Mouse (Mus musculus) lung, postnatal 25 days (tissue): ENCODE measurements around the gene Pfkfb4.

Experiments used
- DNase-seq: peaks from one replicate; pipeline ENCODE4 v3.0.0; 2022; ENCODE audit warnings: low spot score

Gene Pfkfb4

DNA sequence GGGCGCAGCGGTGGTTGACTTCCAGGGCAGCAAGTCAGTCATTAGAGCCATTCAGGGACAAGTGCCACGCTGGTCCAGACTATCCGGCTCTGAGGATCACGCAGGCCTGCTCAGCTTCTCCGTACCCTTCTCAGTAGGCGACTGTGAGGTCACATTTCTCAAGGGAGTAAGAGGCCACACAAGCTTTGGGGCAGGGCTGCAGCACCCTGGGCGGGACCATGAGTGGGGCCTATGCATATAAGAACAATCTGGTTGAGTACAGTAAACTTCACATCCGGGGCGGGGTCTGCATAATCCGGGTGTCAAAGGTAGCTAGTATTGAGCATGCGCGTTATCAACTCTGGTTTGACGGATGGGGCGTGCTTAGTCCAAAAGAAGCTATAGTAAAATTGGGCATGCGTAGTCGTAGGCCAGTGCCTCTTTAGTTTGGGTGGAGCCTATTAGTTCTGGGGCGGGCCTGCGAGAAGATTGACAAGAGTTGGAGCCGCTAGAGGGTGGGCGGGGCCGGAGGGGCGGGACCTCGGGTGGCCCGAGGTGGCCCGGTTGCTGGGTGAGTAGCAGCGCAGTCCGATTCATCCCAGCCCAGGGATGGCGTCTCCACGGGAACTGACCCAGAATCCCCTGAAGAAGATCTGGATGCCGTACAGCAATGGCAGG is at the start of gene Pfkfb4:
Gene Pfkfb4, plus strand, starts transcription at position 351 of the 657 bp plus-strand sequence.
- DNase-seq = peak; percentile 100

DNA sequence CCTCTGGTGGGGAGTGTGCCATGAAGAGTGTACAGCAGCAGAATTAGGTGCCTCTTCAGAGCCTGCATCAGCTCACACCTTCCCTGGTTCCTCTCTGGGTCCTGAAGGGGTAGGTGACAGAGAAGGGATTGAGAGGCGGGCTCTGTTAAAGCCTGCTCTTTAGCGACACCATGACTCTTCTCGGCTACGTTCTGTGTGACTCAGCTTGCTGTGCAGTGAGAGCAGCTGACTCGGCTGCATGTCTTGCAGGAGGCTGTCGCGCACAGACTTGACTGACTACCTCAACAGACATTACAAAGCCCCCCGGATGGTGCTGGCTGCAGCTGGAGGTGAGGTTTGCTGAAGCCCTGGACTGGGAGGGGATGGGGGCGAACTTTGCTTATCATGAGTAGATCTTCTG is 46.5 kb upstream of the Pfkfb4 start:
- DNase-seq = no peak

DNA sequence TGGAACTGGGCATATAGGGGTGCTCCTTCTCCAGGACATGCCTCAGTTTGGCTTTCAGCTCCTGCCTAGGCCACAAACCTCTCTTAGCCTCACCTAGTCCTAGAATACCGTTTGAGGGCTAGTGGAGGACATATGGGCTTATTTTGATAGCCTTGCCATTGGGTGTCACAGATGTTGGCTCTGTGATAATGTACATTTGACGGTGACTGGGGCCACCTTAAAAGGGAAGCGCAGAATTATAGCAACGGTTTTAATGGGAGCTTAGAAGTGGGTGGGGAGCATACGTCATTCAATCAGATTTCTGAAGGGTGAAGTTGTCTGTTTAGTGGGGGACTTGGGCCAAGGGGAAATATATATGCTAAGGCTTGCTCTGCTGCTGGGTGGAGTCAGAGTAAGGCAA is 46.0 kb upstream of the Pfkfb4 start:
- DNase-seq = no peak

DNA sequence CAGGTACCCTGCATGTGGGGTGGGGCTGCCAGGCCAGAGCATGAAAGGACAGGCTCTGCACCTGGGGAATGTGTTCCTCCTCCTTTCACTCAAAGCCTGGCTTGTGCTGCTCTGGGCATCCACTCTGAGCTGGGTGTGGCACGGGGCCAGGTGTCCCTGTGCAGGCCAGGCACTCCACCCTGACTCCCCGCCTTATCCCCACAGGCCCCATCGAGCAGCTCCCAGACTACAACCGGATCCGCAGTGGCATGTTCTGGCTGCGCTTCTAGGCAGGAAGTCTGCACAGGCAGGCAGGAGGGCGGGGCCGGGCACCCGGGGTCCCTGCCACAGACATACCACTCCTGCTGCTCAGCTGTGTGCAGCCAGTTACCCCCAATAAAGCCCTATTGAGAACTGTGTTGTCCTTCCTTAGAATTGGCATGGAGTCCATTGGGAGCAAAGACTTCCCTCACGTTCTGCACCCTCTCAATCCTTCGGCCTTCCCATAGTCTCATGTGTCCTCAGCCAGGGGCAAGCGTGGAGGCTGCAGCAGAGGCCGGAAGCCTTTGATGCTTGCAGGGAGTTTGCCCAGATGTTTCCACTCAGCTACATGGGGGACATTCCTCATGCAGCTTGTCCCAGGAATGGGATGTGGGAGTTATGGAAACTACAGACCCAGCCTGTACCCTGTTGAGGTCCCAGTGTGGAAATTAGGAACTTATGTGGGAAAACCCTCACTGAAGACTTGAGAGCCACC is 42.2 kb upstream of the Pfkfb4 start:
- DNase-seq = peak; percentile 36

DNA sequence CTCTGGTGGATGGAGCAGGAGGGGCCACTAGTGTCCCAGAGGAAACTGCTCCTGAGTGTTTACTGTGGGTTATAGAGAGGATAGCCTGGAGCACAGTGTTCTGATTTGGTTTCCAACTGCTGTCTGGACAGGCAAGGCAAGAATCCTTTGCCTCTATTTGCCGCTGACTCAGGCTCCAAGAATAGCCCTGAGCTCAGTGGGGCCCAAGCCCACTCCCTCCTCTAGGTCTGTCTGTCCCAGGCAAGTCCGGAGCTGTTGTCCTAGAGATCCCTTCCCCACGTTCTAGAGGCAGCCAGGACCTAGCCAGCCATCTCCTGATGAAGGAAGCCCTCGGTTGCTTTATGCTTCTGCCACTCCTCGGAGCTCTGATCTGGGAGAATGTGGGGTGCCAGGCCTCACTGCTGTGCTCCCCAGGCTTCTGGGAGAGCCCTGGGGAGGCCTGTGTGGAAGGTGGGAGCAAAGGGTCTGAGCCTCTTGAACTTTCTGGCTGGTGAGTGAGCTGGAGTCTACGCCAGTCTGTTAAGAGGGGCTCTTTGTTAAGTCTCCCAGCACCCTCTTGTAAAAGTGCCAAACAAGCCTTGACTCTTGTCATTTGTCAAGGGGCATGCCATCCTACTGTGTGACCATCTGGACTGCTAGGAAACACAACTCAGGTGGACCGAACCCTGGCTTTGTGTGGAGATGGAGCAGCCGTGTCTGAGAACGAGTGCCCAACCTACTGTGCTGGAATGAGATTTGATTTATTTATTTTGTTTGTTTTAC is 41.4 kb upstream of the Pfkfb4 start:
- DNase-seq = no peak

DNA sequence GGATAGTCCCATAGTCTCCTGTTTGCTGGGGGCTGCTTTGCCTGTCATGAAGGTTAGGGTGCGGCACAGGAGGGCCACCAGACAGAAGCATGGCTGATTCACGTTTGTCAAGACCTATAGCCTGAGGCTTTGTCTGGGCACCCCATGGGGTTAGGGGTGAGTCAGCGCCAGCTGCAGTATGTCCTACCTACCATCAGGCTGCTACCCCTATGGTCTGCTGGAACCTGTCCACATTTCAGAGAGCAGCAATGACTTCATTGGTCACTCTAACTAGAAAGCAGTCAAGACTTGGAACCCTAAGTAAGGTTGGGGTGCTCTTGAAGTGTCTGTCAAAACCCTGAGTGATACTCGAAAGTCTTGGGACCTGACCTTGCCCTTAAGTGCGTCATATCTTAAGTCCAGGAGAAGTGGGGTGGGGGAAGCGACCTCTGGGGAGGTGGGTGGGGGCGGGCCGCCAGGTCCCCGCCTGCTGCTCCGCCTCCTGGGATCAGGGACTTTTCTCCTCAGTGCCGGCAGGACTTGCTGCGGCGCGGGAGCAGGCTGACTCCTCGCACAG is 38.4 kb upstream of the Pfkfb4 start, which contains the start of gene Col7a1:
Gene Col7a1, plus strand, starts transcription at position 506 of the 556 bp plus-strand sequence.
- peak; percentile 6 for DNase-seq

DNA sequence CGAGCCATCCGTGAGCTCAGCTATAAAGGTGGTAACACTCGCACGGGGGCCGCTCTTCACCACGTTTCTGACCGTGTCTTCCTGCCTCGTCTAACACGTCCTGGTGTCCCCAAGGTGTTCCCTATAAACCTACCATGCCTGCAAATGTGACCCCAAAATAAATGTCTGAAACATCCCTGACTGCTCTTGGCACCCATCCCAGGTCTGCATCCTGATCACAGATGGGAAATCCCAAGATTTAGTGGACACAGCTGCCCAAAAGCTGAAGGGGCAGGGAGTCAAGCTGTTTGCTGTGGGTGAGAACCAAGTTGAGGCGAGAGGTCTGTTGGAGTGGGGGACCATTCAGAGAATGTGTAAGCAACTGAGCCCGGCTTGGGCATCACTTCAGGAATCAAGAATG is 36.3 kb upstream of the Pfkfb4 start:
- no peak for DNase-seq

DNA sequence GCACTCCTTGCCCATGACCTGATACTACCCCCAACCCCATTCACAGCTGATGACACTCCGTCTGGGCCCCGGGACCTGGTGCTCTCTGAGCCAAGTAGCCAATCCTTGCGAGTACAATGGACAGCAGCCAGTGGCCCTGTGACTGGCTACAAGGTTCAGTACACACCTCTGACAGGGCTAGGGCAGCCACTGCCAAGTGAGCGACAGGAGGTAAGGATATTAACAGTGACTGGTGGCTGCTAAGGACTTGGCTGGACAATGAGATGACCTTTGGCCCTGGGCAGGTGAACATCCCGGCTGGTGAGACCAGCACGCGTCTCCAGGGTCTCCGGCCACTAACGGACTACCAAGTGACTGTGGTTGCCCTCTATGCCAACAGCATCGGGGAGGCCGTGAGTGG is 35.7 kb upstream of the Pfkfb4 start:
- no peak for DNase-seq

DNA sequence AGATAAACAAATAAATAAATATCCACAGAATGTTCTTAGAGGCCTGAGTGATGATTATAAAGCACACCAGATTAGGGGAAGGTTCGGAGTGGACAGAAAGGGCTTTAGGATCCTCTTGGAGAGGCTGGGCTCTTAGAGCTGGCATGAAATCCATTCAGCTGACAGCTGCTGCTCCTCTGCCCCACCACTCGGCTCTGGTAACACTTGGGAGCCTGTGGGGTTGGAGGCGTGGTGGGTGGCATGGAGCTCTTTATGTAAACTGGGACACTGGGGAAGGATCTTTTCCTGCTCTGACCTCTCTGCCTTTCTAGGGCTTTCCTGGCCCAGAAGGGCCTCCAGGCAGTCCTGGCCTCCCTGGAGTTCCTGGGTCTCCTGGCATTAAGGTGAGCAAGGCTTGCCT is 28.0 kb upstream of the Pfkfb4 start:
- DNase-seq = no peak

DNA sequence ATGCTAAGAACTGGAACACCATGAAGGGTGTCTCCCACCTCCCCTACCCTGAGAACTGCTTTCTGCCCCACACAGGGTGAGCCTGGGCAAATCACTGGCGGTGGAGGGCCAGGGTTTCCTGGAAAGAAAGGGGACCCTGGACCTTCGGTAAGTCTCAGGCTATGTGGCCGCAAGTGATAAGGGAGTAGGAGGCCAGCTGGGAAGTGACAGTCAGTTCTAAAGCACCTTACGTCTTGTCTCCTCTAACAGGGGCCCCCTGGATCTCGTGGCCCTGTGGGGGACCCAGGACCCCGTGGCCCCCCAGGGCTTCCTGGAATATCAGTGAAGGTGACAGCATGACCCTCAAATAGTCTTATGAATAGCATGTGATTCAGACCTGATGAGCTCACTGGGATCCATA is 27.2 kb upstream of the Pfkfb4 start:
- DNase-seq = no peak

DNA sequence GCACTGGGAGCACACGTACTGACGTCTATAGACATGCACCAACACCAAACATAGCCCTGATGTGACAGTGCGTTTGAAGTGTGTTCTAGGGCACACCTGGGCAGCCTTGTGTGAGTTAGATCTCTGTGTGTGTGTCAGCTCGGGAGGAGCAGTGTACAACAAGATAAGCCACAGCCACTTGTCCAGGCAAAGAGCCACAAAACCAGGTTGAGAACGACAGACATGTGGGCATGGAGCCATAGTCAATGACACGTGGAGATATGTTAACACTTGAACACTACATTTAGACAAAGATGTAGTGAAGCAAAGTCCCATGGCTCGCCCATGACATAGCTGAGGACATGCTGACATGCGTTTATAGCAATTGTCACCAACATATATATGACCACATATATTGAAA is 21.0 kb upstream of the Pfkfb4 start:
- DNase-seq = no peak

DNA sequence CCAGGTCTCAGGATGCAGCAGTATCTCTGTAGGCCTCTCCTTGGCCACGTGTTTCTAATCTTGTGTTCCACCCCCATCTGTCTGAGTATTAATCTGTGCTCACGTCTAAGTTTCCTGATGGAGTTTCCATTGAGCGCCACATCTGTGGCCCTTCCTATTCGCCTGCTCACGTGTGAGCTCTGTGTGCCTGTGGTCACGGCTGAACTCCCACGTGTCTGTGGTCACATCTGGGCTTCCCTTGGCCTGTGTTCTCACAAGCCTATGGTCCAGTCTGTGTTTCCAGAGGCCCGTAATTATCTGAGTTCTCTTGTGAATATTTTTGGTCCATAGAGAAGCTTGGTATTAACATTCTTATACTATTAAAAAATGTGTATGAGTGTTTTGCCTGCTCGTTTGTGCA is 15.1 kb upstream of the Pfkfb4 start:
- DNase-seq = no peak

DNA sequence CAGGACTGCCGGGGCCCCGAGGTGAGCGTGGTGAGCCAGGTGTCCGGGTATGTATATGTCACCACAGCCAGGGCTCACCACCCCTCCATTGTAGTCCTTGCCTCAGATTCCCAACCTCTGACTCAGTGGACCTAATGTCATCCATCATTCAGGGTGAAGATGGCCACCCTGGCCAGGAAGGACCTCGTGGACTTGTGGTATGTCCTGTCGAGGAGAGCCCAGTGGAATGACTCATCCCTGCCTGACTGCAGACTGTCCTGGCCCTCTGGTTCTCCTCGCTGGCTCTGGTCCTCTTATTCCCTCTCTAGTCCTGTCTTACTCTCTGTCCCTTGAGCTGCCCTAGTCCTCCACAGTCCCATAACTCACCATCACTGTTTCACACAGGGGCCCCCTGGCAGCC is 13.6 kb upstream of the Pfkfb4 start:
- DNase-seq = no peak

DNA sequence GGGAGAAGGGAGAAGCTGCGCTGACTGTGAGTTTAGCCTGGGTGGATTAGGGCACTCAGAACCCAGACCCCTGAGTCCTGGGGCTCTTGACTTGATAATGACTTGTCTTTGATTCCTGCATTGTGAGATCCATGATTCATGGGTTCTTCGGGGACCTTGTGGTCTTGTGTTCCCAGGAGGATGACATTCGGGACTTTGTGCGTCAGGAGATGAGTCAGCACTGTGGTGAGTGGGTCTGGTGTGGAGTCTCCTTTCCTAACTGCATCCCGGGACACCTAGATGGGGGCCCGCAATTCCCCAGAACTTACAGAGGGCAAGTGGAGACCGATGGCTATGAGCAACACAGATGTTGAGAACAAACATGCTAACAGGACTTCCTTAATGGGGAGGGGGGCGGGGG is 9.1 kb upstream of the Pfkfb4 start:
- no peak for DNase-seq

DNA sequence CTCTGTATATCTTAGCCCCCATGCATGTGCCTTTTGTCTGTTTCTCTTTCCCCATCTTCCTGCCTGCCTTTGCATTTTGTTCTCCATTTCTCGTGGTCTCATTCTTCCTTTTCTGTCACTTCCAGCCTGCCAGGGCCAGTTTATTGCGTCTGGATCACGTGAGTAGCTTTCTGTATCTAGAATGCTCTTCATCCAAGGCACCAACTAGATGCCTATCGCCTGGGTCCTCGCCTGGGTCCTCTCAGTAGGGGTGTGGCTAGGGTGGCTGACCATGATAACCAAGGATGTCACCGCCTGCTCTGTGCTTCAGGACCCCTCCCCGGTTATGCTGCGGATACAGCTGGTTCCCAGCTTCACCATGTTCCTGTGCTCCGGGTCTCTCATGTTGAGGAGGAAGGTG is 8.4 kb upstream of the Pfkfb4 start:
- DNase-seq = no peak

DNA sequence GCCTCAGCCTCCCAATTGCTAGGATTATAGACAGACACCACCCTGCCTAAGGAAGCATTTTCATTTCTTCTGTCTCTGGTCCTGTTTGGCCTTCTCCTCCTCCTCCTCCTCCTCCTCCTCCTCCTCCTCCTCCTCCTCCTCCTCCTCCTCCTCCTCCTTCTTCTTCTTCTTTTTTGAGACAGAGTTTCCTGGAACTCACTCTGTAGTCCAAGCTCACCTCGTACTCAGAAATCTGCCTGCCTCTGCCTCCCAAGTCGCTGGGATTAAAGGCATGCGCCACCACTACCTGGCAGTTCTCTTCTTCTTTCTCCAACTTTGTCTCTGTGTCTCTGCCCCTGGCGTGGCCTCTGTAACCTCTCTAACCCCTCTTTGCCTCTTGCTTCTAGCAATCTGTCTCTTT is 5.9 kb upstream of the Pfkfb4 start, which contains the start of gene Ucn2:
Gene Ucn2, plus strand, starts transcription at position 301 of the 400 bp plus-strand sequence.
- DNase-seq = no peak

DNA sequence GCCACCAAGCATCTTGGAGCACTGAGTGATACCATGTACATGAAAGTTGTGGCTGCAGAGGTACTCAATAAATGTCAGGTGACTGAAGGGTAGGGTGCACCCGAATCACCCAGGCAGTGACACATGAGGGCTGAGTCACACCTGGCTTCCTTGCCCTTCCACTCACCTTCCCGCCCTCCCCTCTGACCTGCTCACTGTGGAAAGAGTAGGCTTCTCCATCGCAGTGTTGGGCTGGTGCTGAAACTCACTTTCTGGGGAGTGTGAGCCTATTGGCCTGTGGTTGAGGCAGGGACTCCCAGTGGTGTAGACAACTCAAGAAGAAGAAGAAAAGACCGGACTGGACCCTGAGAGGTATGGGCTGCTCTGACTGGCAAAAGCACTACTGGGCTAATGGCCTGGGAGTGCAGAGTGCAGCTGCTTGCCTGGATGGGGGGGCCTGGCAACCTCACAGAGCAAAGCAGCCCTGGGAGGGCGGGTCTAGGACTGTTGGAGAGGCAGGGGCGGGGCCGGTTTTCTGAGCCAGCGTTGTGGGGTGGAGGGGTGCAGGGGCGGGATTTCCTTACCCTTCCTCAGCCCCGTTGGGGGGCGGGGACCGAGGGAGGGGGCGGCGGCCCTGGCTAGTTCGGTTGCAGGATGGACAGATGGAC is 3.8 kb upstream of the Pfkfb4 start:
- peak; percentile 32 for DNase-seq

DNA sequence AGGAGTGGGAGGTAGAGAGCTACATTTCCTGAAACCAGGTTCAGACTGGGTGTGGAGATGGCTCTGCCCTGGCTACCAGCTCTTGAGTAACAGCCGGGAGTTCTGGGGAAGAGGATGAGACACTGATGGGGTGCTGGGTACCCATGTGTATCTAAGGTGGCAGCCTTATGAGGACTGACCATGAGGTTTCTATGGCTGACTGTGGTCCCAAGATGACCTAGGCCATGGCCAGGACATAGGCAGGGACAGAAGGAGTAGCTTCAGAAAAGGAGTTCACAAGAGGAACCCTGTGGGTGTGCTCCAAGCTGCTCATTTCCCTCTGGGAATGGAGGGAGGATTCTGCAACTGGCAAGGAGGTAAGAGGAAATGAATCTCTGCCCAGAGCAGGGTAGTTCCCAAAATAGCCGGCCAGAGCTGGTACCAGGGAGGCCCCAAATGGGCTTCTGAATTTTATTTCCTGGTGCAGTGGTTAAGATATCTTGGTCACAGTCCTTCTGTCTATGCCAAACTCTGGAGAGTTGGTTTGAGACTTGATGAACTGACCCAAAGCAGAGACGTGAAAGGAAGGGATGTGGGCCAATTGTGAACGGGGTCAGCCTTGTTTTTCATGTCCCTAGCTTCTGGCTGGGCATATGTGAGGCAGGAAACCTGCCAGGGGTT is 1.6 kb upstream of the Pfkfb4 start:
- no peak for DNase-seq

DNA sequence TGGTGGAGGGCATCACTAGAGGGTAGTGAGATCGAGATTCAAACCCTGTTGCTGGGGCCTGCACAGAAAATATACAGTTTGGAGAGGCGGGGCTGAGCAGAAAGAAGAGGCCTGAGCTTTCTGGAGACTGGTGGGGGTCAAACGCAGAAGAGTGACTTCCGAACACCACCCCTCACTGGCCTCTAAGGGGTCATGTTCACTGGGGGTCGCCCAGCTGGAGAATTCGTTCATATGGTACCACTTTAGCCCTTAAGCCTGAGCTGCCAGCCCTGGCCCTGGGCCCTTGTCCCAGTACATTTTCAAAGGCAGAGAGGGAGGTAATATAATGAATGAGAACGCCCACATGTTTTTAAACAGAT is 1.1 kb upstream of the Pfkfb4 start:
- DNase-seq = no peak

DNA sequence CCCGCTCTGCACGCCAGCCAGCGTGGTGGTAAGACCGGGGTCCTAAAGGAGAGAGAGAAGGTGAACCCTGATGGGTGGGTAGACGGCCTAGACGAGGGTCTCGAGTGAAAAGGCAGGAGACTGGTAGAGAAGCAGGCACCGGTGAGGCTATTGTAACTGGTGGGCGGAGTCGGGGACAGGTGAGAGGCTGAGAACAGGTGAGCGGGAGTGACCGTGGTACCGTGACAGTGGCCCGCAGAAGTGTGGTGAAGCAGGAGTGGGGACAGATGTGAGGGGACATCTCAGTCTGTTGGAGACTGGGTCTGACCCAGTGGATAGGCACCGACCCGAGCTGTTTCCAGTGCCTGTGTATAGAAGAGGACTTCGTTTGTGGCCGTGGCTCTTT is 499 bp downstream of the Pfkfb4 start:
- DNase-seq = peak; percentile 39

DNA sequence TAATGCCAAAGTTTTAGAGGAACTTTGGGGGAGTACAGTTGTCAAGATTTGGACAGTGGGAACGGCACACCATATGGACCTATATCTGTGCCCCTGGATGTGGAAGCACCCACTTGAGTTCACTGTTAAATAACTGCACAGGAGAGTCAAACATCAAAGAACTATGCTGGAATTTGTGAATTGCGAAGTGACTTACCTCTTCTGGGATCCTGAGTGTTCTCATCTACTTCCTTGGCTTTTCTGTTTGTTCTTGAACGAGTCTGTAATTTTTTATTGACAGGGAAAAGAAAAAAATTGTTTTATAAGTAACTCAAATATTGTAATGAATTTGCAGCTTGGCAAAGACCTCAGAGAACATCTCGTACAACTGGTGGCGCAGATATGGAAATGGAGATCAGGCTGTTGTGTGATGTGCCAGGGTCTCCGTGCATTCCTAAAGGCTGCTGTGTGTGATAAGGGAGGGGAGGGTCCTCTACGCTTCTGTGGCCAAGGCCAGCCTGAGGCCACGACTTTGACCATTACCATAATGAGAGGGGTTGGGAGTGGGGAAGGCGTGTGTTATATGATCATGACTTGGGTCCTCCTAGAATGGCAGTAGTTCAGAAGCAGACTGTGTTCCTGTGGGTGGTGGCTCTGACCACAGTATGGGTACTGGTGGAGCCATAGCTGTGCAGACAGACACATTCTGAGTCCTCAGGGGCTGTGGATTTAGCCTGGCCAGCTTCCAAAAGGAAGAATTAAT is 1.2 kb downstream of the Pfkfb4 start:
- peak; percentile 45 for DNase-seq
